Mouse (Mus musculus) granulocyte monocyte progenitor cell, adult 5-6 weeks (primary cell): ENCODE results near the gene Kif19a. TPM values are rescaled to one million over a fixed set of nuclear protein-coding genes. Genes with fewer than 3 reads are reported as not detected.
A peak's percentile ranks its signal among the peaks of the same experiment; 100 is the strongest.

Experiments
- ATAC-seq: replicated peaks from 2 replicates; pipeline ENCODE4 v1.8.0; 2016; ENCODE audit warnings: mild to moderate bottlenecking, moderate TSS enrichment, inconsistent platforms; ENCODE audit not compliant: poor library complexity, severe bottlenecking
- total RNA-seq, 2 experiments: library from RNA; stranded (forward) in 1 of 2; stranded (reverse) in 1 of 2; fragments of 200-712, 200-1000 nt in 1 of 2; fragments of >200 nt in 1 of 2; fragmentation: Nextera tagmentation in 1 of 2; gene quantifications; 2 replicates each; pipeline ENCODE4 v1.2.3; 2014 to 2017

Gene Kif19a
- total RNA-seq, 2 experiments from 2014 or later = not detected

DNA sequence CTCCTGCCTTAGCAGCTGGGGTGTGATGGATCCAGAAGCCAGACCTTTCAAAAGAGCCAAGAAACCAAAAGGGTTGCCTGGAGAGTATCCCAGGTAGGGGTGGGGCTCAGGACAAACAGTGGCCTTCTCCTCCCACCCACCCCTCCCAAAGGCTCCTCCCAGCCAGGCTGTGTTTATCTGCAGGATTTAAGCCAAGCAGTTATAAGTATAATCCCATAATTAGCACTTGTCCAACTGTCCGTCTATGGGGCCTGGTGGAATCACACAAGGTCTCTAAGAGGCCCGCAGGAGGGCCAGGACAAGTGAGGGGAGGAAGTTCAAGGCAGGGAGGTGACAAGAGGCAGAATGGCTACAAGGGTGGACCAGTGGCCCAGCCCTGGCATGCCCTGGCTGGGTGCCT lies 6.7 kb downstream of the Kif19a start:
- no peak for ATAC-seq

DNA sequence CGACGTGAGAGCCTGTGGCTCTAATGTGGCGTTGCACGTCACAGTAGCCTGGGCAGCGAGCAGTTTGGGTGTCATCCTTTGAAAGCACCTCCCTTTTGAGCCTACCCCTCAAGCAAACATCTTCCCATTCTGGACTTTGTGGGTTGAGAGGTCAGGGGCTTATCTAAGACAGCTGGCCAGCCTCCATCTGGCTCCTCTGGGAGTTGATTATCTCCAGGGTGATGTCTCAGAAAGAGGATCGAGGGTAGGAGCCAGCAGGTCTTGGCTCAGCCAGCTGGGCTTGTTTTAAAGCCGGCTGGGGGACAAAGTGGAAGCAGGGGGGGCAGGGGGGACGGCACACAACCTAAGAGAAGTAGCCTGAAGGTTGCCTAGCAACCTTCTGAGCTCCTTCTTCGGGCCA lies 14.9 kb downstream of the Kif19a start:
- no peak for ATAC-seq

DNA sequence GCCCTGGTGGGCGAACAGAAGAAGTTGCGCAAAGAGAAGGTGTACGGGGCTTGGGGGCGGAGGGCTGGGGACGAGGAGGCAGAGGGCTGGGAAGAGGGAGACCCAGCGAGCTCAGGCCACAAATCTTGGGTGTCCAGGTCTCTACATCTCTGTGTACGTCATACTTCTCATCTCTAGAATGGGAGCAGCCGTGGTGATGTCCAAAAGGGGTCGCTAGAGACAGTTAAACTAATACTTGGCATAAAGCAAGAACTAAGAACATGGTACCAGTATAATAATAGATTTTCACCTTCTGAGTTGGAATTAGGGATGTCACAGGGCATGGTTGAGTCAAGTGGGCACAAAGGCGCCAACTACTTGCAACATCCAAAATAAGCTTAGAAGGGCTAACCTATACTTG lies 20.7 kb downstream of the Kif19a start:
- ATAC-seq = no peak

DNA sequence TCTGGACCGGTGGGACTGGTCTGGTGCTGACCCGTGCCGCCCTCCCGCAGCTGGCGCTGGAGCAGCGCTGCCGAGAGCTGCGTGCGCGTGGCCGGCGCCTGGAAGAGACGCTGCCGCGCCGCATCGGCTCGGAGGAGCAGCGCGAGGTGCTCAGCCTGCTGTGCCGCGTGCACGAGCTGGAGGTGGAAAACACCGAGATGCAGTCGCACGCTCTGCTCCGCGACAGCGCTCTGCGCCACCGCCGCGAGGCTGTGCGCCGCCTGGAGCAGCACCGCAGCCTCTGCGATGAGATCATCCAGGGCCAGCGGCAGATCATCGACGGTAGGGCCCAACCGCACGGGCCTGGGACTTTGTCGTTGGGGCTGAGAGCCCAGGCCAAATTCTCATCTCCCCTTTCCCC lies 21.1 kb downstream of the Kif19a start:
- ATAC-seq = no peak

DNA sequence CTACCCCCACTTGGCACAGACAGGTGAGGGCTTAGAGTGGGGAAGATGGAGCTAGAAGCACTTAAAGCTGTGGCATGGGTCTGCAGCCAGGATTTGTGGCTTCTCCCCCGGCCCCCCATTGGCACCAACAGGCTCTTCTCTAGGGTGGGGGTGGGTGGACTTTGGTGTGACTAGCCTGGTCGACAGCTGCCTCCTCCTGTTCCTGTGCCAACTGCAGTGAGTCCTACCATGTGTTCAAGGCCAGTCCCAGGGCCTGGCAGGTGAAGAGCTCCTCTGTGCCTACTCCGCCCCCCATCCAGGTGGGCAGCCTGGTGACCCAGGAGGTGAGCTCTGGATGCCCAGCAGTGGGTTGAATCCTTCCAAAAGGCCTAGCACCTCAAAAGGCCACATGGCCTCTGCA lies 22.4 kb downstream of the Kif19a start:
- ATAC-seq = no peak

DNA sequence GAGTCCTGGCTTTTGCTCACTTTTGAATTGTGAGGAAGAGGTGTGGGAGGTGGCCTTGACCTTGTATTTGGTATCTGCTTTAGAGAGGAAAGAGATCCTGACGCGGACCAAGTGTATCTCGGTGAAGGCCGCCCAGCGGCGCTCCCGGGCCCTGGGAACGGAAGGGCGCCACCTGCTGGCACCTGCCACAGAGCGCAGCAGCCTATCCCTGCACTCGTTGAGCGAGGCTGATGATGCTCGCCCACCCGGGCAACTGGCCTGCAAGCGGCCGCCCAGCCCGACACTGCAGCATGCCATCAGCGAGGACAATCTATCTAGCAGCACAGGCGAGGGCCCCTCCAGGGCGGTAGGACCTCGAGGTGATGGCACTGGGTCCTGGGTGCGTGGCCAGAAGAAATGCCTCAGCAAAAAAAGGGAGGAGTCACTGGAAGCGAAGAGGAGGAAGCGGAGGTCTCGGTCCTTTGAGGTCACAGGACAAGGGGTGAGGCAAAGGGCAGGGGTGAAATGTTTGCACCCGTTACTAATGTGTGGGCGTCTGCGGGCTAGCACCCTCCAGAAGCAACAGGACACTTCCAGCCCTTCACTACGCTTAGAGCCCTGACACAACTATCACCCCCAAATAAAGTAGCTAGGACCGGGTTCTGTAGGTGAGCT lies 24.0 kb downstream of the Kif19a start:
- ATAC-seq = peak; percentile 70

DNA sequence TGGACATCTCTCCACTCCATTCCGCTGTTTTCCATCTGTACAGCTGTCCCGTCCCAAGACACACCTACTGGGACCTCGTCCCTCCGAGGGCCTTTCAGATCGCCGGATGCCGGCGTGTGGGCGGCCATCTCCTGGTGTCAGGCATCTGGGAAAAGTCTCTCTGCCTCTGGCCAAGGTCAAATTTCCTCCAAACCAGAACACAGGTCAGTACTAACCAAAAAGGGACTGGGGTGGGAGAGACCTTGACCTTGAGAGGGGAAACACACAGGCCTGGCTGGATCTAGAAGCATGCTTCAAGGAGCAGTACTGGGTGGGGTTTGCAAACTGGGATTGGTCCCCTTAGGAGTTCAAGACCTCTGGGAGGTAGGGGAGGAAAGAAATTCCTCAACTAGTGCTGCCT lies 24.5 kb downstream of the Kif19a start:
- ATAC-seq = no peak

DNA sequence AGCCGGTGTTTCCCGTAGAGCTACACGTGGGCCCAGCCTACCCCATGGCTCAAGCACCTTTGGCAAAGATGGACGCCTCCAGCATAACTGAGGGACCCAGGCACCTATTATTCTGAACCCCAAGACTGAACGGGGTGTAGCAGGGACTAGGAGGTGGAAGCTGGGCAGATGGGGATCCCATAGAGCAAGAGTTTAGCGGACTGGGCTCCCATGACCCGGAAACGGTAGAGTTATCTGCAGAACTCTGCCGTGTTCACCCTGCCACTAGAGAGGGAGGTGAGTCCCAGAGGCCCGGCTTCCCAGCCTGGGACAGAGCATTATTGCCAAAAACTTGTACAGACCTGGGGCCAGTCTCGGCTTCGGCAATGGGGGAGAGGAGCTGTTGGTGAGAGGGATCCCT lies 25.0 kb downstream of the Kif19a start:
- no peak for ATAC-seq

DNA sequence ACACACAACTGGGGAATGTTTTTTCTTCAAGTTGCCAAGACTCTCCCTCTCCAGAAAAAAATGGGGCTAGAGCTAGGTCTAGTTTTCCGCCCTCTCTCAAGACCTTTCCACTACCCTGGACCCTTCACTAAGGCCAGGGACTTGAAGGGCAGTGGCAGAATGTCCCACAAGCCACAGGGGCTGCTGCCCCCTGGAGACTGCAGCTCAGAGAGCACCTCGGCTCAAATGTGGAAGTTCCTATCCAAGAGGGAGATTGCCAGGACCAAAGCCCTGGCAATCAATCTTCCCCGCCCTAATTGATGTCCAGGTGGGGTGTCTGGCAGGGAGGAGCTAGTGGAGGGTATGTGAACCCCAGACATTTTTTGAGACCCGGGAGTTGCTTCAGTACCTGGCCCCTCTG lies 25.7 kb downstream of the Kif19a start:
- no peak for ATAC-seq

DNA sequence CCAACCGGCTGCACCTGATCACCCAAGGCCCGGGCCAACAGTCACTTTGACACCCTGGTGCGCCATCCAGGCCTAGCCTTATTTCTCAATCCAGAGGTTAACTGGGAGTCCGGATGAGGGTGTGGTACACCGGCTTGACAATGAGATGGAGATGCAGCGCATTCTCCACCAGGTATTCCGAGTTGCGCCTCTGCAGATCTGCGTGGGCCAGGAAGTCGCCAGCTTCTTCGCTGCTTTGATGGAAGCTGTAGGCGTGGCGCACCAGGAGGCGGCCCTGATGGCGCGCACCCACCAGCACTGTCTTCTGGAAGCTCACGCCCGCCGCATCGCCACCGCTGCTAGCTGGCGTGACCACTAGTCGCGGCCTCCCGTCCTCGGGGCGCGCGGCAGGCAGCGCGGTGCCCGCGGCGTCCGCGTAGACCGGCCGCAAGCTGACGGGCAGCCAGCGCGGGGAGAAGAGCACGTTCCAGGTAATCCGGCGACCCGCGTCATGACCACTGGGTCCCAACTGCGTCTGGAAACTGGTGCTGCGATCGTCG lies 26.2 kb downstream of the Kif19a start:
- ATAC-seq = no peak

DNA sequence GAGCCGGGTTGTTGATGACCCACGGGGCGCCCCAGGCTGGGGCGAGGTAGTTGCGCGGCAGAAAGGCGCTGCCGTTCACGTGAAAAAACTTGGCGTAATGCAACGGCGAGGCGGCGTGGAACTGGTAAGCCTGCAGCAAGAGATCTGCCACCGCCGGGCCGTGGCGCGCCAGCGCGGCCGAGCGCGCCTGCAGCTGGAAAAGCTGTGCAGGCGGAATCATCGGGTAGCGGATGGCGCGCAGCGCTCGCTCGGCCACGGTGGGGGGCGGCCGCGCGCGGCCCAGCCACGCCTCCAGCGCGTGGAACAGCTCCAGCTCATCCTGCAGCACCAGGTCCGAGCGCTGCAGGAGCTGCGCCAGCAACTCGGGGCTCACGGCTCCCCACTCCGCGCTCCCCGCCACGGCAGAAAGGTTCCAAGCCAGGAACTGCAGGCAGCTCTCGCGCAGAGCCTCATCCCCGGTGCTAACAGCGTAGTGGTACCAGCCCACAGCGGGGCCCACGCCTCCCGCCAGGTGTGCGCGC lies 26.8 kb downstream of the Kif19a start:
- no peak for ATAC-seq

DNA sequence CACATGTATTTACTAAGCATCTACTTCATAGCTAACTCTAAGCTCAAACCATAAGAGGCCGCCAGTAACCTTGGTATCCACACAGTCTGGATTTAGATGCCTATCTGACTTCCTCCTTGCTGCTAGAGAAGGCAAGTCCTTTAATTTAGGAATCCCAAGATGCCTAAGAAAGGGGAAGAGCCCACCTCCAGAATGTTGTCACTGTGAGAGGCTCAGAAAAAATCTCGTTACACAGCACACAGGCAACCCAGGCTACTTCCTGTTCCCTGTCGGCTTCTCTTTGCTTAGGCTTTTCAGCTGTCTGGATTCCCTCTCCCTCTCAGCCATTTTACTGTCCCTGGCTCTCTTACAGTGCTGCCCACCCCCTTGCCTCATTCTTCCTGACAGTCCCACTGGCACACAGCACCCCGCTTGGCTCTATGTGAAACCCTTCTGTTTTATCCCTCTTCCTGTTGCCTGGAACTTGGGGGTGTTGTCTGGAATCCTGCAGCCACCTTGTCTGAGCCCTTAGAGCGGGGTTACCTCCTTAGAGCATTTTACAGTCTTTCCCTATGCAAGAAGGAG lies 27.8 kb downstream of the Kif19a start:
- peak; percentile 49 for ATAC-seq

DNA sequence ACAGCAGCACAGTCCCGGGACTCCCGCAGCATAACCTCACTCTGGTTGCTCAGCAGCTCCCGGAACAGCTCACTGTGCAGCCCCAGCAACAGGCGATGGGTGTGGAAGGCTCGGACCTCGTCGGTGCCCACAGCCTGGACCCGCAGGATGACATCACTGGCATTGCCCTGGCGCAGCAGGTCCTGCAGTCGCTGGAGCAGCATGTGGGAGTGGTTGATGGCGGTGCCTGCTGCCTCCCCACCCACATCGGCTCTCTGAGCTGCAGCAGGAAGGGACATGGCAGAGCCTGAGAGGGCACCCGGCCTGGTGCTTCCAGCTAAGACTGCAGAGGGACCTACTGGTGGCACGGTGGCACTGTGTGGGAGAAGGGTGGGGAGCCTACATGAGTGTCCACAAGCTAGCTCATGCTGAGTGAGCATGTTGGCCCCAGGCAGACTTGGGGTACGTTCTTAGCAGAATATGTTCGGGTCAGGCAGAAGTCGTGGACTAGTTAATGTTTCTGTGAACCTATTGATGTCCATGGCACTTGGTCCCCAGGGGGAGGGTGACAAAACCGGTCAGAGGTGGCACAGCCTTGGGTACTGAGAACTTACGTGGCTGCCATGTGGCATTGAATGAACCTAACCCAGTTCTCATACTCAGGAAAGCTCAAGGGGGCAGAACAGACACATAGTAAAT lies 28.8 kb downstream of the Kif19a start:
- no peak for ATAC-seq

DNA sequence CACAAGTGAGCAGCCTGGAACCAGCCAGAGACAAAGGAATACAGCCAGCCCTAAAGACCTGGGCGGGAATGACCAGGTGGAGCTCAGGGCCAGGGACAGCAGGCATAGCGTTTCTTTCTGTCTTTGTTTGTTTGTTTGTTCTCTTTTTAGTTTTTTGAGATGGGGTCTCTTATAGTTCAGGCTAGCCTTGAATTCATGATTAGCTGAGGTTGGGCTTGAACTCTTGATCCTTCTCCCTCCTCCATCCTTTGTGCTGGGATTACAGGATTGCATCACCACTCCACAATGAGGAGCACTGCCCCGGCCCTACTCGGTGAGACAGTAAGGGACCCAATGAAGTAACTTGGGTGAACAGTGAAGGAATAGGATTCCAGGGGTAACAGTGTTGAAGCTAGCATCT lies 29.5 kb downstream of the Kif19a start:
- ATAC-seq = no peak

DNA sequence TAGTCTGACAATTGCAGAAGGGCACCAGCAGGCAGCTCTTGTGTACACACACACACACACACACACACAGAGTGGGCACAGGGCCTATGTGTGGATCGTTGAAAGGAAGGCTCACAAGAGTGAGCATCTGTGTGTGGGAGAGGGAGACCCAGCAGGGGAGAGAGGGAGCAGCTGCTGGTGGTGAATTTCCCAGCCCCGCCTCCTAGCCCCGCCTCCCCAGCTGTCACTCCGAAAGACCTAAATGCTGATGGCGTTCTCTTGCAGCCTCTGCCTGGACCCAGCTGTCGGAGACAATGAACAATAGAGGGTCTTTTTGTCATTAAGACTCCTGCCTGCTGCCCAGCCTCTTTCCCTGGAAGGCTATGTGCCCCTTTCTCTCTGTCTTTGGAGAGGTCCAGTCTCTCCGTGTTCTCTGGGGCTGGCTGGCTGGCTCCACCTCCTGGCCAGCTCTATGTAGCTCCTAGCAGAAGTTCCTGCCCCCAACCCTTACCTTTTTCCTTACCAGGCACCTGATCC lies 30.1 kb downstream of the Kif19a start:
- ATAC-seq = 0 out of 2 replicates have a peak, but pooled peaks have one; percentile 18

DNA sequence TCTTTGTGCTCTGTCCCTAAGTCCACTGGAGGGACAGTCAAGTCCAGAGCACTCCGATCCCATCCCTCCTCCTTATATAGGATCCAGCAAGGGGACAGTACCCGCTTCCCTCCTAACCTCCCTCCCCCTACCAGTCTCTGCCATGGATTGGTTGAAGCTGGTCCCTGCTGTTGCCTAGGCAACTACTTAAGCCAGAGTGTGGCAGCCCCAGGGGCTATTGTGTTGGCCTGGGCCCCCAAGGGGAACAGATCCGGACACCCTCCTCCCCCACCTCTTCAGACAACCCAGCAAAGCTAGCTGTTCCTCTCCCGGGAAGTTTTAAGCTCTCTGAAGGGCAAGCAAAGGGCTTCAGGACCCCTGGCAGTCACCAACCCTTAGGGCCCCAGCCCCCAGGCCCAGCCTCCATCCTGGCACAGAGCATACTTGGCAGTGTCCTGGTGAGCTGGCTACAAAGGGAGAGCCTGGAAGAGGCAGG lies 30.7 kb downstream of the Kif19a start, which contains the start of gene Btbd17:
Btbd17 (minus strand) TSS at position 98 of the 475 bp plus-strand sequence.
- ATAC-seq = no peak

DNA sequence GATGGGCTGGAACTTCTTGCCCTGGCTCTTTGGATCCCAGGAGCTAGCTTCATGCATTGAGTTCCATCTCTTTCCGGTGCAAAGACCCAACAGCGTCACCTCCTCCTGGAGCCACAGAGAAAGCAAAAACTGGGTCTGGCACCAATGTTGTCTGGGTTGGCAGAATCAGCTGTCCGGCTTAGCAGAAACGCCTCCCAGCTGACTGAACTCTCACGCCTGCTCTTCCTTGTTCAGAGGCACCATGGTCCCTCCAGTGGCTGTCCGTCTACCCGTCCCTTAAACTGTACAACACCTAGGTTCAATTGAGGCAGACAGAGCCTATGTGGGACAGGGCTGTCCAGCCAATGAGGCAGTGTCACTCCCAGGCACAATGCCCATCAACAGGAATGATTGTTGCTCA lies 32.0 kb downstream of the Kif19a start:
- no peak for ATAC-seq

DNA sequence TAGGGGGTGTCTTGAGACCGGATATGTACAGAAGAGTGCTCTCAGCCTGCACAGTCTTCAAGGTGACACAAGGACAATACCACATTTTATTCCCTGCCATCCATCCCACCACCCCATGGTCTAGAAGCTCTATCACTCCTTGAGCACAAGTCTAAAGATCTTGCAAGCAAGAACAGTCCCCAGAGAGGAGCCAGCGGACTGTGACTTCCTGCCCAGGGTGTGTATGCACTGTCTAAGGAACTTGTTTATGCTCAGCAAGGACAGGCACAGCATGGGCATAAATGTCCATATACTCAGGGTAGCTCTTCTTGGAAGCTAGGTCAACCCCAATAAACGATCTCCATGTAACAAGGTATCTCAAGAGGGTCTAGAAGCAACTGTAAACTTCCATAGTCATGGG lies 32.8 kb downstream of the Kif19a start:
- no peak for ATAC-seq

DNA sequence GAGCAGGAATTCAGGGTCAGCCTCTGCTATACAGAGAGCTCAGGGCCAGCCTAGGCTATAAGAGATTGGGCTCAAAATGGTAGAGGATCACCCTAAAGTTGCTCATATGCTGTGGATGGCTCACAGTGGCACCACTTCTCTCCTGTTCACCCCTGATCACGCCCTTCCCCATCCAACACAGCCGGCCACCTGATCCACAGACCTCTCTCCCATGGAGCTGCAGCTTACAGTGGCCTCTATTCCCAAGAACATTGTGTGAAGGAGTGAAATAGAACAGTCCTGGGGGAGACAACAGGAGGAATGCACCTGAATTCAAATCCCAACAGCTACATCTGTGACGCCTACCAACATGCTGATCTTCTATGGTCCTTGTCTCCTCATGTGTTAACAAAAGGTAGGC lies 33.4 kb downstream of the Kif19a start, which contains the start of gene Gpr142:
Gpr142 (plus strand) TSS at position 301 of the 400 bp plus-strand sequence.
- no peak for ATAC-seq

DNA sequence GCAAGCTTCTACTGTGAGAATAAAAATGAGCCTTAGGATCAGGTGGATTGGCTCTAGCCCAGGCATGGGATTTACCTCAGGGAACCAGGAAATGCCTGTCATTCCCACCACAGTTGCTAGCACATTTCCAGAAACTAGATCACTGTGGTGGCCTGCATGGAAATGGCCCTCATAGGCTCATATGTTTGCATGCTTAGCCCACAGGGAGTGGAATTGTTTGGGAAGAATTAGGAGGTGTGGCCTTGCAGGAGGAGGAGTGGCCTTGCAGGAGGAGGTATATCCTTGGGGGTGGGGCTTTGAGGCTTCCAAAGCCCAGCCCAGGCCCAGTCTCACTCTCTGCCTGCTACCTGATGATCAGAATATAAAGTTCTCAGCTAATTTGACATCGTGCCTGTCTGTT lies 36.7 kb downstream of the Kif19a start:
- ATAC-seq = no peak
